Mouse (Mus musculus) left cerebral cortex, postnatal 10 days (tissue): ENCODE data around the gene Prkci. TPM values are rescaled to one million over a fixed set of nuclear protein-coding genes. Genes with fewer than 3 reads are reported as not detected.

Experiments used
- DNase-seq, 2 experiments: peaks; one replicate each; pipeline ENCODE4 v3.0.0; 2021 to 2022; ENCODE audit warnings: low spot score in 2 of 2, mixed read lengths in 1 of 2; ENCODE audit errors: extremely low spot score in 1 of 2
- intact Hi-C: fragments of 180-260 bp; cut with DNase I; formaldehyde crosslinking; loops from one replicate; pipeline ENCODE4 v1.15.1; 2025
- total RNA-seq, 2 experiments: library from RNA; stranded (reverse); gene quantifications; 2 replicates each; pipeline ENCODE4 v1.2.3; 2021

Prkci gene
- 10 to 100 TPM; 51.7 to 55.5 TPM for total RNA-seq

GRCm38 (mm10) chr3:30995283-30995898 is at the start of gene Prkci:
Gene Prkci (plus strand): TSS chr3:30995747.
- intact Hi-C loops, result no loop called here
- peak; percentile 91 to 97 for DNase-seq

GRCm38 (mm10) chr3:30951652-30952051 is 43.9 kb upstream of the Prkci start:
- intact Hi-C loops, result no loop called here
- DNase-seq, result no peak

- intact Hi-C loops, result no loop called here
- DNase-seq, result no peak
Observed at GRCm38 (mm10) chr3:30952273-30953070, 43.1 kb upstream of the Prkci start.

GRCm38 (mm10) chr3:30956327-30956726 is 39.2 kb upstream of the Prkci start:
- no peak for DNase-seq
- intact Hi-C loops, result loop anchor here (5.0 kb wide), 1 partner anchor 154 kb away; no protein-coding TSS in a partner anchor

- intact Hi-C loops, result loop anchor here (5.0 kb wide), 1 partner anchor 156 kb away; no protein-coding TSS in a partner anchor
- DNase-seq, result no peak
Observed at GRCm38 (mm10) chr3:30958709-30959108, 36.8 kb upstream of the Prkci start.

- no peak for DNase-seq
- intact Hi-C loops, result loop anchor here (5.0 to 10.0 kb wide), 3 partner anchors 158 to 355 kb away; partner anchors contain the start of gene Mynn
Observed at GRCm38 (mm10) chr3:30959868-30960831, 35.4 kb upstream of the Prkci start.

- intact Hi-C loops, result loop anchor here (10.0 kb wide), 2 partner anchors 172 to 358 kb away; partner anchors contain the start of gene Mynn
- no peak for DNase-seq
Observed at GRCm38 (mm10) chr3:30963100-30963499, 32.4 kb upstream of the Prkci start.

GRCm38 (mm10) chr3:30964216-30964615 is 31.3 kb upstream of the Prkci start:
- intact Hi-C loops, result loop anchor here (10.0 kb wide), 2 partner anchors 171 to 359 kb away; partner anchors contain the start of gene Mynn
- DNase-seq, result no peak

- intact Hi-C loops, result loop anchor here (10.0 kb wide), 2 partner anchors 169 to 361 kb away; partner anchors contain the start of gene Mynn
- no peak for DNase-seq
Observed at GRCm38 (mm10) chr3:30965644-30966043, 29.9 kb upstream of the Prkci start.

GRCm38 (mm10) chr3:30968531-30969092 is 26.9 kb upstream of the Prkci start:
- DNase-seq, result peak; percentile 28 to 65
- intact Hi-C loops, result loop anchor here (10.0 kb wide), 2 partner anchors 166 to 364 kb away; partner anchors contain the start of gene Mynn

- peak; percentile 91 to 97 for DNase-seq
- intact Hi-C loops, result loop anchor here (10.0 kb wide), 2 partner anchors 166 to 364 kb away; partner anchors contain the start of gene Mynn
Observed at GRCm38 (mm10) chr3:30969104-30969581, 26.4 kb upstream of the Prkci start, which contains the start of gene Phc3. Gene Phc3 (minus strand): TSS chr3:30969415.

GRCm38 (mm10) chr3:30975102-30975754 is 20.3 kb upstream of the Prkci start:
- peak; percentile 30 to 63 for DNase-seq
- intact Hi-C loops, result no loop called here

- DNase-seq, result no peak
- intact Hi-C loops, result no loop called here
Observed at GRCm38 (mm10) chr3:30976991-30977603, 18.4 kb upstream of the Prkci start.

GRCm38 (mm10) chr3:30981616-30982380 is 13.7 kb upstream of the Prkci start:
- intact Hi-C loops, result no loop called here
- no peak for DNase-seq

- intact Hi-C loops, result no loop called here
- no peak for DNase-seq
Observed at GRCm38 (mm10) chr3:30982924-30983536, 12.5 kb upstream of the Prkci start.
